Mouse (Mus musculus) liver, embryonic 15.5 days (tissue): ENCODE data around the gene Cpt1b. TPM values are rescaled to one million over a fixed set of nuclear protein-coding genes. Genes with fewer than 3 reads are reported as not detected.

Experiments
- ATAC-seq: fragments of 200-750 bp; cut with Nextera tagmentation; 2 replicates; pipeline ENCODE4 v1.8.0; 2017; ENCODE audit warnings: moderate number of reproducible peaks, mild to moderate bottlenecking, moderate library complexity; ENCODE audit not compliant: insufficient read depth
- H3K27ac ChIP-seq: fragments of 300-500 bp; sonication (generic); replicated peaks from 2 replicates; pipeline ENCODE4 v1.5.1; 2015; ENCODE audit warnings: mild to moderate bottlenecking, inconsistent platforms
- H3K27me3 ChIP-seq: fragments of 300-500 bp; sonication (generic); 2 replicates; pipeline ENCODE4 v1.6.1; 2015; ENCODE audit warnings: mild to moderate bottlenecking, inconsistent platforms
- H3K36me3 ChIP-seq: fragments of 300-500 bp; sonication (generic); replicated peaks from 2 replicates; pipeline ENCODE4 v1.6.1; 2015; ENCODE audit warnings: moderate library complexity, mild to moderate bottlenecking, inconsistent platforms
- H3K4me1 ChIP-seq: fragments of 300-500 bp; sonication (generic); replicated peaks from 2 replicates; pipeline ENCODE4 v1.6.1; 2015; ENCODE audit warnings: inconsistent platforms
- H3K4me2 ChIP-seq: fragments of 300-500 bp; sonication (generic); 2 replicates; pipeline ENCODE4 v1.6.1; 2015; ENCODE audit warnings: moderate library complexity, mild to moderate bottlenecking, inconsistent platforms
- H3K4me3 ChIP-seq: fragments of 300-500 bp; sonication (generic); replicated peaks from 2 replicates; pipeline ENCODE4 v1.5.1; 2015; ENCODE audit warnings: mild to moderate bottlenecking, inconsistent platforms
- H3K9ac ChIP-seq: fragments of 300-500 bp; sonication (generic); 2 replicates; pipeline ENCODE4 v1.6.1; 2015; ENCODE audit warnings: moderate library complexity, mild to moderate bottlenecking, inconsistent platforms
- H3K9me3 ChIP-seq: fragments of 300-500 bp; sonication (generic); replicated peaks from 2 replicates; pipeline ENCODE4 v1.6.1; 2016; ENCODE audit warnings: inconsistent platforms
- WGBS: fragments of 180-500 bp; shearing (Covaris S2); methylation state at CpG from one replicate; pipeline ENCODE4 v1.1.7; 2015; ENCODE audit warnings: mixed read lengths; ENCODE audit not compliant: insufficient replicate concordance; 5-methylcytosine and 5-hydroxymethylcytosine counted together
- polyA plus RNA-seq: library from polyadenylated mRNA; unstranded; fragments of >200 nt; fragmentation: Nextera tagmentation; extraction: Ambion mirVana; gene quantifications from 2 replicates; pipeline ENCODE4 v1.2.1, GENCODE M21; 2015

Cpt1b gene
- polyA plus RNA-seq, 1 experiment from 2014 or later: 3.1 TPM

DNA sequence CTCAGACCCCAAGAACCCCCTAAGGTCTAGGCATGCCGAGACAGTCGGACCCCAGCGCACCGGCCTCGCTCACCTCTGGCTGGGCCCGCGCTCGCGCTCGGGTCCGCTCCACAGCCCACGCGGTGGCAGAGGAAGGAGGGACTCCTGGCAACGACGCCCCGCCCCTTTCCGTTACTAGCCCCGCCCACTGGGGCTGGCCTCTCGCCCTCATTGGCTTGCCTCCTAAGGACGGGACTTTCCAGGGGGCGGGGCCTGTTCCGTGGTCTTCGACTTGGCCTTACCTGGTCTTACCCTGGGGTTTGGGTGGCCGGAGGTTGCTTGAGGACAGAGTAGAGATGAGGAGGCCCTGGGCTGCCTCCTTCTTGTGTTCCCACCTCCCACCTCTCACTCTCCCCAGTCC, 15.5 kb downstream of the Cpt1b start, which contains the start of gene Syce3:
Gene Syce3, minus strand, starts transcription at position 386 of the 400 bp plus-strand sequence.
- Histone ChIP-seq H3K9ac (no peak within 1 kb of the TSS), H3K27me3 (no peaks in the 10 kb centered on the region), H3K4me1 (no peaks in the 10 kb centered on the region), H3K4me3 (no peak within 1 kb of the TSS), H3K27ac (no peak within 1 kb of the TSS), H3K4me2 (no peak within 1 kb of the TSS), H3K9me3 (no peaks in the 10 kb centered on the region), H3K36me3 (no peaks in the 10 kb centered on the region)
- WGBS: 76% methylated on average over 24 of the region's 24 CpGs
- ATAC-seq: no peak

DNA sequence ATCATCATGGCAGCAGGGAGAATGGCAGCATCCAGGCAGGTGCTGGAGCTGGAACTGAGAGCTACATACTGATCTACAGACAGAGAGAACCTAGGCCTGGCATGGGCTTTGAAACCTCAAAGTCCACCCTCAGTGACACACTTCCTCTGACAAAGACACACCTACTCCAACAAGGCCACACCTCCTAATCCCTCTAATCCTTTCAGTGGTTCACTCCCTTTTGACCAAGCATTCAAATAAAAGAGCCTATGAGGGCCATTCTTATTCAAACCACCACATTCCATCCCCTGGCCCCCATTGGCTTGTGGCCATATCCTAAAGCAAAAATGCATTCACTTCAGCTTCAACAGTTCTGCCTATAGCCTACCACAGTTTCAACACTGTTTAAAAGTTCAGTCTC, 19.0 kb downstream of the Cpt1b start:
- H3K27ac ChIP-seq: no peak overlapping the region
- no peak for ATAC-seq
- no peaks in the 10 kb centered on the region for H3K36me3 ChIP-seq
- no peaks in the 10 kb centered on the region for H3K4me1 ChIP-seq
- H3K27me3 ChIP-seq: no peaks in the 10 kb centered on the region
- H3K9ac ChIP-seq: no peak overlapping the region
- no peak overlapping the region for H3K4me2 ChIP-seq
- no peaks in the 10 kb centered on the region for H3K9me3 ChIP-seq
- H3K4me3 ChIP-seq: no peak overlapping the region

DNA sequence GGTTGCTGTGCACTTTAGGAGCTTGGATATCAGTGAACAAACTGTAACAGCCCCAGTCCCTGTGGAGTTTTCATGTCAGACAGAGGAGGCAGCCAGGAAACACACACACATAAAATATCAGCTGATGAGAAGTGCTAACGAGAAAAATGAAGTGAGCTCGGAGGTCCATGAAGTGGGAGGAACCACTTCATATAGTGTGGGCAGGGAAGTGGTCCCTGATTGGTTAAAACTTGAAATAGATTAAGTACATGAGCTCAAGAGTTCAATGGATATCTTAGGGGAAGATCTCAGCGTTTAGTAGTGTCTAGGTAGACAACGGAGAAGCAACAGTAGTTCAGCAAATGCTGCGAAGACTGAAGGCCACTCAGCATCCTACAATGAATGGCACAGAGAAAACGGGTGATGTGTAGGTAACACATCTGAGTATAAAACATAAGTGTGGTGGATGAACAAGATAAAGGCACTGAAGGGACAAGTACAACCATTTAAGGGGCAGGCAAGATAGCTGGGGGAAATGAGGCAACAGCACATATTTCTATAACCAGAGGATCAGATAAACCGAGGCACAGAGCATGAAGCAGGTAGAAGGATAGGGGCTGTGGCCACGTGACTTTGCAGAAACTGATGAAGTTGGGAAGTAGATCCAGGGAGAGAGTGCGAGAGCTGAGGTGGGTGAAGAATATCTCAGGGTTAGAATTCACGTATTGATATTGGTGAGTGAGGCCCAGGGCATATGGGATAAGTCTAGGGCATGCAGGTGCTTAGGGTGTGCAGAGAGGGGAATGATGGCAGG, 20.6 kb downstream of the Cpt1b start:
- 61% methylated on average over 10 of the region's 10 CpGs for WGBS
- no peaks in the 10 kb centered on the region for H3K9me3 ChIP-seq
- no peaks in the 10 kb centered on the region for H3K27me3 ChIP-seq
- no peak overlapping the region for H3K4me3 ChIP-seq
- no peak for ATAC-seq
- no peaks in the 10 kb centered on the region for H3K4me1 ChIP-seq
- H3K9ac ChIP-seq: no peak overlapping the region
- no peaks in the 10 kb centered on the region for H3K36me3 ChIP-seq
- no peak overlapping the region for H3K4me2 ChIP-seq
- H3K27ac ChIP-seq: no peak overlapping the region

DNA sequence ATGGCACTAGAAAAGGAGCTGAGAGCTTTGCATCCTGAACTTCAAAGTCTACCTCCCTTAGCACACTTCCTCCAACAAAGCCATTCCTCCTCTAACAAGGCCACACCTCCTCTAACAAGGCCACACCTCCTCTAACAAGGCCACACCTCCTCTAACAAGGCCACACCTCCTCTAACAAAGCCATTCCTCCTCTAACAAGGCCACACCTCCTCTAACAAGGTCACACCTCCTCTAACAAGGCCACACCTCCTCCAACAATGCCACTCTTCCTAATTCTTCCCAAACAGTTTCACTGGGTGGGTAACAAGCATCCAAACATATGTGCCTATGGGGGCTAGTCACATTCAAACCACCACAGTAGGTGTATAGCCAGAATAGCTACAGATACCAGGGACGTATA, 23.2 kb downstream of the Cpt1b start:
- no peaks in the 10 kb centered on the region for H3K9me3 ChIP-seq
- H3K4me3 ChIP-seq: no peak overlapping the region
- no peak for ATAC-seq
- H3K4me1 ChIP-seq: no peaks in the 10 kb centered on the region
- WGBS: 74% methylated on average over 1 of the region's 1 CpGs
- H3K36me3 ChIP-seq: no peaks in the 10 kb centered on the region
- no peak overlapping the region for H3K4me2 ChIP-seq
- no peak overlapping the region for H3K27ac ChIP-seq
- no peak overlapping the region for H3K9ac ChIP-seq
- no peaks in the 10 kb centered on the region for H3K27me3 ChIP-seq

DNA sequence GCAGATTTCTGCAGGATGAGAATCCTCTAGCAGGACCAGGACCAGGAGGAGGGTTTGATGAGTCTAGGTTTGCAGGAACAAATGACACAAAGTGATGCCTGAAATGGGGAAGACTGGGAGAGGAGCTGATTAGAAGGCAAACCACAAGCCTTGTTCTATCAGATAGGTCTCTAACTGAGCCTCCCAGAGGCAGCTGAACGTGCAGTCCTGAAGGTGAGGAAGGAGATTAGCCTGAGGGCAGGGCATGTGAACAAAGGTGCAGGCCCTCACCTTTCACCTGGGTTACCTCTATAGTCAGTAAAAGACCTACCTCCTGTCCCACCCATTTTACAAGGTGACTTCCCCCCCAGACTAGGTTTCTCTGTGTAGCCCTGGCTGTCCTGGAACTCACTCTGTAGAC, 25.9 kb downstream of the Cpt1b start:
- Histone ChIP-seq H3K4me3 (no peak overlapping the region), H3K4me1 (no peaks in the 10 kb centered on the region), H3K9ac (no peak overlapping the region), H3K27me3 (no peaks in the 10 kb centered on the region), H3K27ac (no peak overlapping the region), H3K4me2 (no peak overlapping the region), H3K36me3 (no peaks in the 10 kb centered on the region), H3K9me3 (no peaks in the 10 kb centered on the region)
- ATAC-seq: no peak
- WGBS: 6% methylated on average over 1 of the region's 1 CpGs

DNA sequence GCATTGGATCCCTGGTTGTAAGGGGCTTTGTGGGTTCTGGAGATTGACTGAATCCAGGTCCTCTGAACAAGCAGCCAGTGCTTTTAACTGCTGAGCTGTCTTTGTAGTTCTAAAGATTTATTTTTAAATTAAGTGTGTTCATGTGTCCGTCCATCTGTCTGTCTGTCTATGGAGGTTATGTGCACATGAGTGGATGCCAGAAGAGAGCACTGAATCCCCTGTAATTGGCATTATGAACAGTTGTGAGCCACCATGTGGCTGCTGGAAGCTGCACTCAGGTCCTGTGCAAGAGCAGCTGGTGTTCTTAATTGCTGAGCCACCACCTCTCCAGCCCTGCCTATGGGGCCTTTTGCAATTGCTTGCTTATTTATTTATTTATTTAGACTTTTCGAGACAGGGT, 27.5 kb downstream of the Cpt1b start:
- Histone ChIP-seq H3K9ac (no peak overlapping the region), H3K27me3 (no peaks in the 10 kb centered on the region), H3K9me3 (no peaks in the 10 kb centered on the region), H3K36me3 (no peaks in the 10 kb centered on the region), H3K27ac (no peak overlapping the region), H3K4me2 (no peak overlapping the region), H3K4me3 (no peak overlapping the region), H3K4me1 (no peaks in the 10 kb centered on the region)
- 43% methylated on average over 2 of the region's 2 CpGs for WGBS
- no peak for ATAC-seq

DNA sequence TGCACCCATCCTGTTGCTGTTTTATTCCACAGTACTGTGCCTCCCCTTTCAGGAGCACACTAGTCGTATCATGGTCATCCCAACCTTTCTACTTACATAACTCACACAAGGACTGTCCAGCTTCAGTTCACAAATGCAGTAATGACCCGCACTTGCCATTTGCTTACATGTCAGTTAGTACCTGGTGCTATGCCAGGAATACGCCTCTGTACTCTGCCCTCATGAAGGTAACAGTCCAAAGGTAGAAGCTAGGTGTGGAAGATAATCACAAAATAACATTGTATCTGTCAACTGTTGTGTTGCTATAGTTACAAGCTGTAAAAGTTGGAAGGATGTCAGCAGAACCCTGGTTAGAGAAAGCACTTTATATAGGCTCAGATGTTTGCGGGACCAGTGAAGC, 28.8 kb downstream of the Cpt1b start:
- no peak overlapping the region for H3K9ac ChIP-seq
- H3K4me1 ChIP-seq: no peaks in the 10 kb centered on the region
- no peaks in the 10 kb centered on the region for H3K36me3 ChIP-seq
- peak; percentile 44; the same call in 1 of the 2 replicates for ATAC-seq
- WGBS: 62% methylated on average over 4 of the region's 4 CpGs
- no peak overlapping the region for H3K27ac ChIP-seq
- no peak overlapping the region for H3K4me2 ChIP-seq
- no peaks in the 10 kb centered on the region for H3K27me3 ChIP-seq
- no peaks in the 10 kb centered on the region for H3K9me3 ChIP-seq
- H3K4me3 ChIP-seq: no peak overlapping the region

DNA sequence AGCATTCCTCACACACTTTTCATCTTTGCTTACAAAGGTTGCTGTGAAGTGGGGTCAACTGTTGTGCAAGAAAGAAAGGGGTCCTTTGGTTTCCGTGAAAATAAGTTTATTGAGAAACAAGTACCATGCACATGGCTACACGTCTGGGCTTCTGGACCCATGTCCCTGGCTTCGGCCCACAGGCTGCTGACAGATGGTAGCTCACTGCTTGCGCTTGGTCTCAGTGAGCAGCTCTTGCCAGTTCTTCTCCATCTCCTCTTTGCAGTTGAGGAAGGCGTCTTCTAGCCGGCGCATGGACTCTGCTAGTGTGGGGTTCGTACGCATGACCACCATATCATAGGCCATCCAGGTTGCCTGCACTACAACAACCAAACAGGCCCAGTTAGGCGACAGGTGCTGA, 35.6 kb downstream of the Cpt1b start:
- WGBS: 80% methylated on average over 10 of the region's 10 CpGs
- H3K4me3 ChIP-seq: no peak overlapping the region
- ATAC-seq: no peak

DNA sequence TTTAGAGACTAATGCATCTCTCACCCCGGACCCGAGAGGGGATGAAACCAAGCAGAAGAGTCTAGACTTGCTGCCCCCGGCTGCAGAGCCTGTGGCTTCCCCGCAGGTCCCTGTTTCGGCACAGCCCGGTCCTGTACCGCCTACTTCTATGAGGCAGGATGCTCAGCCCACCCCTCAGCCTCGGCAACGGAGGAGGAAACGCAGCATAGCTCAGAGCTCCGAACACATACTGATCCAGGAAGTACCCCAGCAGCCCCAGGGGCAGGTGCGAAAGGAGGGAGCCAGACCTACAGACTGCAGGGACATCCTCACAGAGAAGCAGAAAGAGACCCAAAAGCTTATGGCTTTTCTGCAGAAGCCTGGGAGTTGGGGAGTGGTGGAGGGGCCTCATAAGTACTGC, 38.5 kb downstream of the Cpt1b start:
- H3K27me3 ChIP-seq: 0 out of 2 replicates have a peak, but pooled peaks cover 10% of the 10 kb centered on the region
- no peak overlapping the region for H3K4me3 ChIP-seq
- H3K36me3 ChIP-seq: no peaks in the 10 kb centered on the region
- no peak overlapping the region for H3K27ac ChIP-seq
- no peaks in the 10 kb centered on the region for H3K4me1 ChIP-seq
- H3K4me2 ChIP-seq: no peak overlapping the region
- H3K9me3 ChIP-seq: no peaks in the 10 kb centered on the region
- 34% methylated on average over 12 of the region's 12 CpGs for WGBS
- H3K9ac ChIP-seq: no peak overlapping the region
- no peak for ATAC-seq

More for the DNA sequence above, 35.6 kb downstream of the Cpt1b start:
- 0 out of 2 replicates have a peak, but pooled peaks cover 2% of the 10 kb centered on the region for H3K27me3 ChIP-seq
- no peak overlapping the region for H3K4me2 ChIP-seq
- no peak overlapping the region for H3K9ac ChIP-seq
- H3K36me3 ChIP-seq: no peaks in the 10 kb centered on the region
- no peaks in the 10 kb centered on the region for H3K4me1 ChIP-seq
- H3K9me3 ChIP-seq: no peaks in the 10 kb centered on the region
- no peak overlapping the region for H3K27ac ChIP-seq

DNA sequence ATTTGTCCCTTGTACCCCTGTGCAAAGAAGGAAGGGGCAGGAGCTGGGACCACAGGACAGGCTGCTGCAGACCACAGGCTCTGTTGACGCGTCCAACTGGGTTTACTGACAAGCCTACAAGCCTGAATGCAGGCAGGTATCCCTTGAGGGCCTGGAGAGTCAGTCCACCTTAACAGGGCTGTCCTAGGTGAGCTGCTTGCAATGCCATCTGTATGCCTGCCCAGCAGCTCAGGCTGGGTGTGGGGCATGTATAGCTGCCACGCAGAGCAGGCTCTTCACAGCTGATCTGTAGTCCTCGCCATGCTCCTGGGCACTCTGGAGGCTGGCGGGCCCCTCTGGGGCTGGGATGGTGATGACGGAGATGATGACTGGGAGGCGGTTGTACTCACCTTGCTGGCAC, 41.0 kb downstream of the Cpt1b start, which contains the start of gene Klhdc7b:
Gene Klhdc7b, plus strand, starts transcription at position 301 of the 400 bp plus-strand sequence.
- Histone ChIP-seq H3K4me2 (no peak within 1 kb of the TSS), H3K27ac (no peak within 1 kb of the TSS), H3K36me3 (no peaks in the 10 kb centered on the region), H3K4me1 (peaks cover 2% of the 10 kb centered on the region), H3K9me3 (no peaks in the 10 kb centered on the region), H3K9ac (no peak within 1 kb of the TSS), H3K27me3 (peaks cover 21% of the 10 kb centered on the region), H3K4me3 (no peak within 1 kb of the TSS)
- ATAC-seq: no peak; the same call in 1 of the 2 replicates
- WGBS: 75% methylated on average over 7 of the region's 7 CpGs

DNA sequence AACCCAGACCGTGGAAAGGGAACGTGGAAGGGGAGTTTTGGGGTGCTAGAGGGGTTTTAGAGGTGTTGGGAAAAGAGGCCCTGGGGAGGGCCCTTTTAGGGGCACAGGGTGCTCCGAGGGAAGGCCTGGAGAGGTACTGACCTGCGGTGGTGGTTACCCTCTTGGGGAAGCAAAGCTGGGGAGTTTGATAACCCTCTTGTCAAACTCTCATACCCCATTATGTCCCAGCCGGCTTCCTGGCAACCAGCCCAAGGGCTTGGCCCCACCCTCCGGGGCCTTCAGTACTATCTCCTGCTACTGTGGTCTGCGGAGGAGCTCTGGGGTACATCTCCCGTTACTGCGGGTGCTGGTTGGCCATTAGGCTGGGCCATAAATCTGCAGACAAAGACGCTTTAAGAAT, 46.2 kb downstream of the Cpt1b start:
- WGBS: 5% methylated on average over 10 of the region's 10 CpGs
- Histone ChIP-seq H3K27me3 (peaks cover 57% of the 10 kb centered on the region), H3K27ac (no peak overlapping the region), H3K36me3 (no peaks in the 10 kb centered on the region), H3K4me2 (peak overlapping the region; percentile 77), H3K9ac (no peak overlapping the region), H3K4me3 (peak overlapping the region; percentile 43), H3K9me3 (no peaks in the 10 kb centered on the region), H3K4me1 (peaks cover 33% of the 10 kb centered on the region)
- ATAC-seq: peak; percentile 55
